Mouse (Mus musculus) retina, postnatal 1 day (tissue): ENCODE measurements around the gene Gm15023.
"Not testable (repeated sequence)": the region's sequence is repeated elsewhere in the genome, so short reads cannot be mapped to it uniquely, and the experiment has no call there.

Experiments
- DNase-seq: peaks from one replicate; pipeline ENCODE4 v3.0.0-alpha.2; 2012

The Gm15023 gene

GRCm38 (mm10) chrX:135177532-135177931 lies at the start of gene Gm15023:
TSS of gene Gm15023 (minus strand) at chrX:135177632.
- DNase-seq: not testable (repeated sequence)

GRCm38 (mm10) chrX:135210436-135211221 lies 33.2 kb upstream of the Gm15023 start, which contains the start of gene Tceal6:
TSS of gene Tceal6 (minus strand) at chrX:135210687.
- peak; percentile 61 for DNase-seq

- DNase-seq: not testable (repeated sequence)
Observed at GRCm38 (mm10) chrX:135209773-135210435, 32.5 kb upstream of the Gm15023 start.

GRCm38 (mm10) chrX:135189924-135190323 lies 12.5 kb upstream of the Gm15023 start:
- not testable (repeated sequence) for DNase-seq

GRCm38 (mm10) chrX:135188661-135189060 lies 11.2 kb upstream of the Gm15023 start:
- not testable (repeated sequence) for DNase-seq
